Mouse (Mus musculus): ENCODE results near the gene Cabp7. TPM values are rescaled to one million over a fixed set of nuclear protein-coding genes. Genes with fewer than 3 reads are reported as not detected.
A peak's percentile ranks its signal among the peaks of the same experiment; 100 is the strongest.

The Cabp7 gene
- polyA plus RNA-seq (2016; fragmentation: Nextera tagmentation; extraction: Ambion mirVana): 0.11 and 0.22 TPM in 2 replicates

GRCm38 (mm10) chr11:4746733-4747132 lies at the start of gene Cabp7:
Gene Cabp7, minus strand, starts transcription at chr11:4746778.
- peak; percentile 36 for DNase-seq (ENCODE audit: low spot score)
- Histone ChIP-seq H3K4me3 (peak within 1 kb of the TSS; percentile 71), H3K4me1 (peaks cover 27% of the 10 kb centered on the region), H3K27ac (replicated peaks) (peak within 1 kb of the TSS; percentile 28), H3K9me3 (replicated peaks) (no peaks in the 10 kb centered on the region), H3K36me3 (no peaks in the 10 kb centered on the region), H3K27me3 (ENCODE audit: low read depth, poor library complexity, severe bottlenecking) (peaks cover 96% of the 10 kb centered on the region)
- WGBS: under 1% methylated on average over 71 of the region's 73 CpGs

- H3K4me1 ChIP-seq: 0 out of 2 replicates have a peak, but pooled peaks cover 2% of the 10 kb centered on the region
- no peak overlapping the region for H3K27ac ChIP-seq (replicated peaks)
- no peak for DNase-seq (ENCODE audit: low spot score)
- H3K27me3 ChIP-seq (ENCODE audit: low read depth, poor library complexity, severe bottlenecking): no peaks in the 10 kb centered on the region
- WGBS: 52% methylated on average over 3 of the region's 3 CpGs
- H3K36me3 ChIP-seq: peaks cover 53% of the 10 kb centered on the region
- no peaks in the 10 kb centered on the region for H3K9me3 ChIP-seq (replicated peaks)
- no peak overlapping the region for H3K4me3 ChIP-seq
These were observed 46.4 kb upstream of the Cabp7 start for GRCm38 (mm10) chr11:4793006-4793405.

- DNase-seq (ENCODE audit: low spot score): no peak
- WGBS: 83% methylated on average over 6 of the region's 6 CpGs
- Histone ChIP-seq H3K4me3 (no peak overlapping the region), H3K4me1 (0 out of 2 replicates have a peak, but pooled peaks cover 2% of the 10 kb centered on the region), H3K27me3 (ENCODE audit: low read depth, poor library complexity, severe bottlenecking) (no peaks in the 10 kb centered on the region), H3K9me3 (replicated peaks) (no peaks in the 10 kb centered on the region), H3K36me3 (peaks cover 61% of the 10 kb centered on the region), H3K27ac (replicated peaks) (no peak overlapping the region)
These were observed 45.0 kb upstream of the Cabp7 start for GRCm38 (mm10) chr11:4791549-4791948.

- H3K9me3 ChIP-seq (replicated peaks): no peaks in the 10 kb centered on the region
- no peak for DNase-seq (ENCODE audit: low spot score)
- H3K27me3 ChIP-seq (ENCODE audit: low read depth, poor library complexity, severe bottlenecking): no peaks in the 10 kb centered on the region
- 0 out of 2 replicates have a peak, but pooled peaks cover 2% of the 10 kb centered on the region for H3K4me1 ChIP-seq
- peaks cover 79% of the 10 kb centered on the region for H3K36me3 ChIP-seq
- WGBS: 93% methylated on average over 5 of the region's 5 CpGs
- no peak overlapping the region for H3K4me3 ChIP-seq
- H3K27ac ChIP-seq (replicated peaks): no peak overlapping the region
These were observed 43.1 kb upstream of the Cabp7 start for GRCm38 (mm10) chr11:4789691-4790090.

GRCm38 (mm10) chr11:4784629-4785142 lies 38.1 kb upstream of the Cabp7 start:
- no peaks in the 10 kb centered on the region for H3K4me1 ChIP-seq
- no peak for DNase-seq (ENCODE audit: low spot score)
- H3K36me3 ChIP-seq: peaks cover 94% of the 10 kb centered on the region
- WGBS: 85% methylated on average over 5 of the region's 5 CpGs
- H3K27me3 ChIP-seq (ENCODE audit: low read depth, poor library complexity, severe bottlenecking): no peaks in the 10 kb centered on the region
- H3K27ac ChIP-seq (replicated peaks): no peak overlapping the region
- no peaks in the 10 kb centered on the region for H3K9me3 ChIP-seq (replicated peaks)
- no peak overlapping the region for H3K4me3 ChIP-seq

GRCm38 (mm10) chr11:4783116-4783515 lies 36.5 kb upstream of the Cabp7 start:
- 95% methylated on average over 3 of the region's 3 CpGs for WGBS
- Histone ChIP-seq H3K9me3 (replicated peaks) (no peaks in the 10 kb centered on the region), H3K4me1 (no peaks in the 10 kb centered on the region), H3K27ac (replicated peaks) (no peak overlapping the region), H3K27me3 (ENCODE audit: low read depth, poor library complexity, severe bottlenecking) (no peaks in the 10 kb centered on the region), H3K36me3 (peaks cover 94% of the 10 kb centered on the region), H3K4me3 (no peak overlapping the region)
- no peak for DNase-seq (ENCODE audit: low spot score)

- H3K9me3 ChIP-seq (replicated peaks): no peaks in the 10 kb centered on the region
- no peak for DNase-seq (ENCODE audit: low spot score)
- no peaks in the 10 kb centered on the region for H3K4me1 ChIP-seq
- H3K27me3 ChIP-seq (ENCODE audit: low read depth, poor library complexity, severe bottlenecking): no peaks in the 10 kb centered on the region
- H3K36me3 ChIP-seq: peaks cover 94% of the 10 kb centered on the region
- WGBS: 76% methylated on average over 3 of the region's 3 CpGs
- no peak overlapping the region for H3K27ac ChIP-seq (replicated peaks)
- no peak overlapping the region for H3K4me3 ChIP-seq
These were observed 34.3 kb upstream of the Cabp7 start for GRCm38 (mm10) chr11:4780927-4781326.

- Histone ChIP-seq H3K4me3 (no peak overlapping the region), H3K27ac (replicated peaks) (no peak overlapping the region), H3K9me3 (replicated peaks) (no peaks in the 10 kb centered on the region), H3K27me3 (ENCODE audit: low read depth, poor library complexity, severe bottlenecking) (no peaks in the 10 kb centered on the region), H3K4me1 (peaks cover 10% of the 10 kb centered on the region), H3K36me3 (peaks cover 73% of the 10 kb centered on the region)
- WGBS: 38% methylated on average over 3 of the region's 3 CpGs
- peak; percentile 62 for DNase-seq (ENCODE audit: low spot score)
These were observed 26.3 kb upstream of the Cabp7 start for GRCm38 (mm10) chr11:4772925-4773324.

GRCm38 (mm10) chr11:4771756-4772155 lies 25.2 kb upstream of the Cabp7 start:
- no peak for DNase-seq (ENCODE audit: low spot score)
- 61% methylated on average over 7 of the region's 7 CpGs for WGBS
- Histone ChIP-seq H3K9me3 (replicated peaks) (no peaks in the 10 kb centered on the region), H3K27me3 (ENCODE audit: low read depth, poor library complexity, severe bottlenecking) (no peaks in the 10 kb centered on the region), H3K36me3 (peaks cover 71% of the 10 kb centered on the region), H3K4me1 (peaks cover 10% of the 10 kb centered on the region), H3K4me3 (no peak overlapping the region), H3K27ac (replicated peaks) (no peak overlapping the region)

GRCm38 (mm10) chr11:4769881-4770280 lies 23.3 kb upstream of the Cabp7 start:
- H3K36me3 ChIP-seq: peaks cover 60% of the 10 kb centered on the region
- no peaks in the 10 kb centered on the region for H3K27me3 ChIP-seq (ENCODE audit: low read depth, poor library complexity, severe bottlenecking)
- H3K27ac ChIP-seq (replicated peaks): no peak overlapping the region
- no peaks in the 10 kb centered on the region for H3K9me3 ChIP-seq (replicated peaks)
- peaks cover 10% of the 10 kb centered on the region for H3K4me1 ChIP-seq
- WGBS: 97% methylated on average over 6 of the region's 6 CpGs
- no peak for DNase-seq (ENCODE audit: low spot score)
- H3K4me3 ChIP-seq: no peak overlapping the region

GRCm38 (mm10) chr11:4769293-4769692 lies 22.7 kb upstream of the Cabp7 start:
- peaks cover 58% of the 10 kb centered on the region for H3K36me3 ChIP-seq
- no peak overlapping the region for H3K4me3 ChIP-seq
- H3K27ac ChIP-seq (replicated peaks): no peak overlapping the region
- H3K9me3 ChIP-seq (replicated peaks): no peaks in the 10 kb centered on the region
- WGBS: 80% methylated on average over 7 of the region's 7 CpGs
- no peaks in the 10 kb centered on the region for H3K27me3 ChIP-seq (ENCODE audit: low read depth, poor library complexity, severe bottlenecking)
- DNase-seq (ENCODE audit: low spot score): no peak
- H3K4me1 ChIP-seq: peaks cover 10% of the 10 kb centered on the region

GRCm38 (mm10) chr11:4768399-4768798 lies 21.8 kb upstream of the Cabp7 start:
- no peak overlapping the region for H3K27ac ChIP-seq (replicated peaks)
- no peaks in the 10 kb centered on the region for H3K27me3 ChIP-seq (ENCODE audit: low read depth, poor library complexity, severe bottlenecking)
- WGBS: 93% methylated on average over 4 of the region's 4 CpGs
- no peaks in the 10 kb centered on the region for H3K9me3 ChIP-seq (replicated peaks)
- no peak for DNase-seq (ENCODE audit: low spot score)
- H3K36me3 ChIP-seq: peaks cover 55% of the 10 kb centered on the region
- peaks cover 13% of the 10 kb centered on the region for H3K4me1 ChIP-seq
- no peak overlapping the region for H3K4me3 ChIP-seq

GRCm38 (mm10) chr11:4764476-4764875 lies 17.9 kb upstream of the Cabp7 start:
- Histone ChIP-seq H3K36me3 (peaks cover 29% of the 10 kb centered on the region), H3K27me3 (ENCODE audit: low read depth, poor library complexity, severe bottlenecking) (peaks cover 24% of the 10 kb centered on the region), H3K27ac (replicated peaks) (no peak overlapping the region), H3K4me1 (peaks cover 28% of the 10 kb centered on the region), H3K9me3 (replicated peaks) (no peaks in the 10 kb centered on the region), H3K4me3 (no peak overlapping the region)
- 78% methylated on average over 5 of the region's 5 CpGs for WGBS
- DNase-seq (ENCODE audit: low spot score): no peak

GRCm38 (mm10) chr11:4763631-4764030 lies 17.1 kb upstream of the Cabp7 start:
- peaks cover 21% of the 10 kb centered on the region for H3K36me3 ChIP-seq
- no peak overlapping the region for H3K4me3 ChIP-seq
- DNase-seq (ENCODE audit: low spot score): no peak
- no peak overlapping the region for H3K27ac ChIP-seq (replicated peaks)
- no peaks in the 10 kb centered on the region for H3K9me3 ChIP-seq (replicated peaks)
- peaks cover 24% of the 10 kb centered on the region for H3K27me3 ChIP-seq (ENCODE audit: low read depth, poor library complexity, severe bottlenecking)
- H3K4me1 ChIP-seq: peaks cover 28% of the 10 kb centered on the region
- 29% methylated on average over 5 of the region's 5 CpGs for WGBS
